Comparison of ENCODE assay signal across 14 mouse cellular contexts in genomic region chr7:125827420-125827819, GRCm38 (mm10).
DNase-seq lines count a peak whose midpoint lies in the region; ATAC-seq and TF ChIP-seq lines count a peak whose summit lies in the region.
"Had no signal": no experiment of that assay in that cellular context is flagged by ENCODE, and none has a peak within 500 bp of the region (broad histone marks: within the 10 kb centered on the region; RNA-seq: fewer than 3 reads in every experiment).

No protein-coding gene starts in this region.

- no peak for TF ChIP-seq POLR2A in kidney, adult 2 months (IDR thresholded peaks at IDR 0.05; ENCODE audit: low read depth, low read length)

- H3K27me3 ChIP-seq in embryonic facial prominence, embryonic 11.5 days (ENCODE audit: control insufficient read depth, insufficient read depth, low read length): no peaks in the 10 kb centered on the region
- H3K27me3 ChIP-seq in kidney, adult 2 months (replicated peaks; ENCODE audit: control insufficient read depth, insufficient read depth, low read length): no peaks in the 10 kb centered on the region
- no peaks in the 10 kb centered on the region for H3K27me3 ChIP-seq in lung, postnatal 0 days (replicated peaks; ENCODE audit: insufficient read depth, low read length)
- H3K27me3 ChIP-seq: forebrain, embryonic 15.5 days; heart, embryonic 15.5 days; liver, embryonic 12.5 days had no signal

- no peaks in the 10 kb centered on the region for H3K9me3 ChIP-seq in embryonic facial prominence, embryonic 11.5 days (replicated peaks; ENCODE audit: control insufficient read depth, low read length)
- no peaks in the 10 kb centered on the region for H3K9me3 ChIP-seq in lung, postnatal 0 days (ENCODE audit: low read length)
- H3K9me3 ChIP-seq: forebrain, embryonic 15.5 days; G1E; heart, embryonic 15.5 days; liver, embryonic 12.5 days had no signal

- no peaks in the 10 kb centered on the region; the same call in none of the 2 replicates for H3K36me3 ChIP-seq in embryonic facial prominence, embryonic 11.5 days (replicated peaks; ENCODE audit: control insufficient read depth, insufficient read depth, low read depth, low read length)
- peaks cover 3% of the 10 kb centered on the region; the same call in 1 of the 2 replicates for H3K36me3 ChIP-seq in kidney, adult 2 months (ENCODE audit: control insufficient read depth, insufficient read depth, low read length)
- H3K36me3 ChIP-seq in lung, postnatal 0 days (ENCODE audit: insufficient read depth, low read length): no peaks in the 10 kb centered on the region
- H3K36me3 ChIP-seq: forebrain, embryonic 15.5 days; heart, embryonic 15.5 days had no signal

- DNase-seq in heart, postnatal 4 days: peak; percentile 29
- no peak for DNase-seq in heart, adult 9 months (ENCODE audit: low spot score in 2 of 2)
- DNase-seq in embryonic facial prominence, embryonic 11.5 days (ENCODE audit: low spot score): peak; percentile 25
- DNase-seq in kidney, adult 2 months: peak; percentile 18
- no peak for DNase-seq in lung, postnatal 0 days (ENCODE audit: low spot score)
- no peak for DNase-seq in right cerebral cortex, postnatal 36 days (ENCODE audit: low spot score in 2 of 2)
- no peak for DNase-seq in frontal cortex, postnatal 36 days (ENCODE audit: low spot score in 2 of 2)
- DNase-seq: cerebellum, adult 2 months; midbrain, embryonic 14.5 days; right cerebral cortex, postnatal 4 days had no signal

- H3K27ac ChIP-seq in embryonic facial prominence, embryonic 11.5 days (replicated peaks; ENCODE audit: low read depth, low read length): no peak overlapping the region
- H3K27ac ChIP-seq in kidney, adult 2 months (ENCODE audit: insufficient read depth, low read depth, low read length): no peak overlapping the region
- H3K27ac ChIP-seq in lung, postnatal 0 days (ENCODE audit: low read length): no peak overlapping the region
- H3K27ac ChIP-seq: forebrain, embryonic 15.5 days; liver, embryonic 12.5 days had no signal

- no peak for TF ChIP-seq EP300 in lung, postnatal 0 days (IDR thresholded peaks at IDR 0.05)

- H3K9ac ChIP-seq in embryonic facial prominence, embryonic 11.5 days (replicated peaks; ENCODE audit: low read length): no peak overlapping the region
- no peak overlapping the region for H3K9ac ChIP-seq in lung, postnatal 0 days (replicated peaks; ENCODE audit: low read depth)
- H3K9ac ChIP-seq: forebrain, embryonic 15.5 days; heart, embryonic 15.5 days; liver, embryonic 12.5 days had no signal

- no peak for ATAC-seq in embryonic facial prominence, embryonic 11.5 days (replicated peaks; ENCODE audit: insufficient number of reproducible peaks, low FRiP score, low TSS enrichment, low read depth)
- peak; percentile 30; the same call in 1 of the 2 replicates for ATAC-seq in lung, postnatal 0 days
- ATAC-seq: forebrain, embryonic 15.5 days; liver, embryonic 12.5 days had no signal

- TF ChIP-seq CTCF in kidney, adult 2 months (conservative IDR thresholded peaks at IDR 0.05; ENCODE audit: insufficient read depth, insufficient read length, low read depth, low read length): no peak
- no peak for TF ChIP-seq CTCF in lung, postnatal 0 days (IDR thresholded peaks at IDR 0.05)

- H3K4me3 ChIP-seq in embryonic facial prominence, embryonic 11.5 days (ENCODE audit: low read depth, low read length): no peak overlapping the region
- H3K4me3 ChIP-seq in kidney, adult 2 months (ENCODE audit: insufficient read depth, low read depth, low read length): no peak overlapping the region
- no peak overlapping the region for H3K4me3 ChIP-seq in lung, postnatal 0 days (ENCODE audit: low read depth, low read length)
- H3K4me3 ChIP-seq: forebrain, embryonic 15.5 days; heart, embryonic 15.5 days; liver, embryonic 12.5 days had no signal

- peaks cover 4% of the 10 kb centered on the region; the same call in 1 of the 2 replicates for H3K4me1 ChIP-seq in embryonic facial prominence, embryonic 11.5 days (ENCODE audit: control insufficient read depth, insufficient read depth, low read length)
- H3K4me1 ChIP-seq in kidney, adult 2 months (ENCODE audit: control insufficient read depth, insufficient read depth, low read length): peaks cover 7% of the 10 kb centered on the region
- H3K4me1 ChIP-seq in lung, postnatal 0 days (ENCODE audit: insufficient read depth, low read depth, low read length): peaks cover 6% of the 10 kb centered on the region

- WGBS in embryonic facial prominence, embryonic 11.5 days: 52% methylated on average over 9 of the region's 9 CpGs
- WGBS in kidney, adult 2 months: 58% methylated on average over 9 of the region's 9 CpGs
- WGBS in lung, postnatal 0 days: 52% methylated on average over 9 of the region's 9 CpGs

- no peak overlapping the region for H3K4me2 ChIP-seq in embryonic facial prominence, embryonic 11.5 days (ENCODE audit: low read depth, low read length)
- H3K4me2 ChIP-seq in lung, postnatal 0 days (replicated peaks; ENCODE audit: low read depth, low read length): no peak overlapping the region
- H3K4me2 ChIP-seq: forebrain, embryonic 15.5 days; heart, embryonic 15.5 days; liver, embryonic 12.5 days had no signal

Comparison
In these comparisons a context has a peak if more than half of its experiments do, and no peak if none do; other contexts are left out.
1. DNase-seq: peak in heart, postnatal 4 days (single experiment), embryonic facial prominence, embryonic 11.5 days (single experiment) and kidney, adult 2 months (single experiment); none in heart, adult 9 months (0 of 2), lung, postnatal 0 days (single experiment), right cerebral cortex, postnatal 36 days (0 of 2) and frontal cortex, postnatal 36 days (0 of 2).